Mouse (Mus musculus): ENCODE results near the gene Trf. TPM values are rescaled to one million over a fixed set of nuclear protein-coding genes. Genes with fewer than 3 reads are reported as not detected.
"Not testable (repeated sequence)": the region's sequence is repeated elsewhere in the genome, so short reads cannot be mapped to it uniquely, and the experiment has no call there.

Gene Trf
- polyA plus RNA-seq, 1 experiment = not detected

GRCm38 (mm10) chr9:103180303-103180702 is 49.9 kb downstream of the Trf start:
- H3K4me3 ChIP-seq (ENCODE audit: insufficient read depth, low read depth, low read length) = no peak overlapping the region
- peaks cover 29% of the 10 kb centered on the region for H3K4me1 ChIP-seq (ENCODE audit: control insufficient read depth, insufficient read depth, low read length)
- no peak overlapping the region for H3K27ac ChIP-seq (ENCODE audit: insufficient read depth, low read depth, low read length)
- TF ChIP-seq POLR2A (IDR thresholded peaks at IDR 0.05; ENCODE audit: insufficient read depth, low read depth, low read length) (no peak), CTCF (IDR thresholded peaks at IDR 0.05; ENCODE audit: insufficient read depth, low read depth, low read length) (no peak)
- WGBS = 42% methylated on average over 3 of the region's 3 CpGs

- no peak overlapping the region for H3K4me3 ChIP-seq (ENCODE audit: insufficient read depth, low read depth, low read length)
- H3K27ac ChIP-seq (ENCODE audit: insufficient read depth, low read depth, low read length) = no peak overlapping the region
- peaks cover 13% of the 10 kb centered on the region for H3K4me1 ChIP-seq (ENCODE audit: control insufficient read depth, insufficient read depth, low read length)
- WGBS = 93% methylated on average over 7 of the region's 7 CpGs
- no peak for TF ChIP-seq CTCF (IDR thresholded peaks at IDR 0.05; ENCODE audit: insufficient read depth, low read depth, low read length)
- no peak for TF ChIP-seq POLR2A (IDR thresholded peaks at IDR 0.05; ENCODE audit: insufficient read depth, low read depth, low read length)
These were observed 54.6 kb downstream of the Trf start for GRCm38 (mm10) chr9:103175692-103176091.

- Histone ChIP-seq H3K27ac (ENCODE audit: insufficient read depth, low read depth, low read length) (no peak overlapping the region), H3K4me1 (ENCODE audit: control insufficient read depth, insufficient read depth, low read length) (peaks cover 7% of the 10 kb centered on the region; the same call in 1 of the 2 replicates), H3K4me3 (ENCODE audit: insufficient read depth, low read depth, low read length) (no peak overlapping the region)
- 65% methylated on average over 6 of the region's 6 CpGs for WGBS
- no peak for TF ChIP-seq POLR2A (IDR thresholded peaks at IDR 0.05; ENCODE audit: insufficient read depth, low read depth, low read length)
- no peak for TF ChIP-seq CTCF (IDR thresholded peaks at IDR 0.05; ENCODE audit: insufficient read depth, low read depth, low read length)
These were observed 55.3 kb downstream of the Trf start for GRCm38 (mm10) chr9:103174771-103175519.

- H3K4me3 ChIP-seq (ENCODE audit: insufficient read depth, low read depth, low read length) = no peak overlapping the region
- WGBS = 54% methylated on average over 7 of the region's 7 CpGs
- no peak for TF ChIP-seq CTCF (IDR thresholded peaks at IDR 0.05; ENCODE audit: insufficient read depth, low read depth, low read length)
- no peak for TF ChIP-seq POLR2A (IDR thresholded peaks at IDR 0.05; ENCODE audit: insufficient read depth, low read depth, low read length)
- H3K27ac ChIP-seq (ENCODE audit: insufficient read depth, low read depth, low read length) = no peak overlapping the region
- no peaks in the 10 kb centered on the region for H3K4me1 ChIP-seq (ENCODE audit: control insufficient read depth, insufficient read depth, low read length)
These were observed 61.5 kb downstream of the Trf start for GRCm38 (mm10) chr9:103168771-103169170.

- WGBS = 80% methylated on average over 6 of the region's 6 CpGs
- TF ChIP-seq CTCF (IDR thresholded peaks at IDR 0.05; ENCODE audit: insufficient read depth, low read depth, low read length) (no peak), POLR2A (IDR thresholded peaks at IDR 0.05; ENCODE audit: insufficient read depth, low read depth, low read length) (no peak)
- Histone ChIP-seq H3K4me3 (ENCODE audit: insufficient read depth, low read depth, low read length) (no peak overlapping the region), H3K27ac (ENCODE audit: insufficient read depth, low read depth, low read length) (no peak overlapping the region), H3K4me1 (ENCODE audit: control insufficient read depth, insufficient read depth, low read length) (no peaks in the 10 kb centered on the region)
These were observed 62.2 kb downstream of the Trf start for GRCm38 (mm10) chr9:103168046-103168445.

GRCm38 (mm10) chr9:103163806-103164205 is 66.4 kb downstream of the Trf start:
- no peak overlapping the region for H3K27ac ChIP-seq (ENCODE audit: insufficient read depth, low read depth, low read length)
- WGBS = 82% methylated on average over 15 of the region's 15 CpGs
- H3K4me3 ChIP-seq (ENCODE audit: insufficient read depth, low read depth, low read length) = no peak overlapping the region
- TF ChIP-seq CTCF (IDR thresholded peaks at IDR 0.05; ENCODE audit: insufficient read depth, low read depth, low read length) = no peak
- no peak for TF ChIP-seq POLR2A (IDR thresholded peaks at IDR 0.05; ENCODE audit: insufficient read depth, low read depth, low read length)
- no peaks in the 10 kb centered on the region for H3K4me1 ChIP-seq (ENCODE audit: control insufficient read depth, insufficient read depth, low read length)

GRCm38 (mm10) chr9:103155158-103155557 is 75.1 kb downstream of the Trf start:
- not testable (repeated sequence) for H3K27ac ChIP-seq (ENCODE audit: insufficient read depth, low read depth, low read length); H3K4me3 ChIP-seq (ENCODE audit: insufficient read depth, low read depth, low read length); H3K4me1 ChIP-seq (ENCODE audit: control insufficient read depth, insufficient read depth, low read length)
- 89% methylated on average over 7 of the region's 7 CpGs for WGBS

GRCm38 (mm10) chr9:103154568-103154967 is 75.7 kb downstream of the Trf start:
- TF ChIP-seq CTCF (IDR thresholded peaks at IDR 0.05; ENCODE audit: insufficient read depth, low read depth, low read length) (no peak), POLR2A (IDR thresholded peaks at IDR 0.05; ENCODE audit: insufficient read depth, low read depth, low read length) (no peak)
- H3K27ac ChIP-seq (ENCODE audit: insufficient read depth, low read depth, low read length) = no peak overlapping the region
- WGBS = 84% methylated on average over 2 of the region's 2 CpGs
- no peak overlapping the region for H3K4me3 ChIP-seq (ENCODE audit: insufficient read depth, low read depth, low read length)
- peaks cover 4% of the 10 kb centered on the region; the same call in 1 of the 2 replicates for H3K4me1 ChIP-seq (ENCODE audit: control insufficient read depth, insufficient read depth, low read length)

Other genes with a start within 250 kb of the Trf start
- not detected in 2 replicates for gene Slco2a1, start 241.7 kb downstream of the Trf start, polyA plus RNA-seq (2012; ENCODE audit: insufficient read depth, insufficient read length, low replicate concordance, missing spikeins)
- 122 and 448 TPM in 2 replicates for gene Rab6b, start 118.7 kb downstream of the Trf start, polyA plus RNA-seq (2012; ENCODE audit: insufficient read depth, insufficient read length, low replicate concordance, missing spikeins)
- gene Srprb, start 28.3 kb downstream of the Trf start, polyA plus RNA-seq (2012; ENCODE audit: insufficient read depth, insufficient read length, low replicate concordance, missing spikeins) = not detected in 2 replicates
- not detected in 2 replicates for gene Gm20425, start 137 bp downstream of the Trf start, polyA plus RNA-seq (2012; ENCODE audit: insufficient read depth, insufficient read length, low replicate concordance, missing spikeins)
- not detected in 2 replicates for gene 1300017J02Rik, start 74.6 kb upstream of the Trf start, polyA plus RNA-seq (2012; ENCODE audit: insufficient read depth, insufficient read length, low replicate concordance, missing spikeins)
- not detected in 2 replicates for gene Topbp1, start 74.8 kb upstream of the Trf start, polyA plus RNA-seq (2012; ENCODE audit: insufficient read depth, insufficient read length, low replicate concordance, missing spikeins)
- gene Cdv3, start 135.4 kb upstream of the Trf start, polyA plus RNA-seq (2012; ENCODE audit: insufficient read depth, insufficient read length, low replicate concordance, missing spikeins) = 81.3 TPM in 1 of 2 replicates, not detected in the other
- not detected in 2 replicates for gene Bfsp2, start 250.0 kb upstream of the Trf start, polyA plus RNA-seq (2012; ENCODE audit: insufficient read depth, insufficient read length, low replicate concordance, missing spikeins)

All from olfactory bulb, adult 2 months (tissue).